Mouse (Mus musculus) bone marrow macrophage, adult 2 months (primary cell): ENCODE measurements around the gene Spr.

Source experiments
- CTCF ChIP-seq: IDR thresholded peaks from 2 replicates; pipeline ENCODE4 v1.5.1; 2012; ENCODE audit warnings: low read depth, mild to moderate bottlenecking, low read length, moderate library complexity
- POLR2A ChIP-seq: IDR thresholded peaks from 2 replicates; pipeline ENCODE4 v1.6.1; 2012; ENCODE audit warnings: mild to moderate bottlenecking, low read depth, low read length, borderline replicate concordance

DNA sequence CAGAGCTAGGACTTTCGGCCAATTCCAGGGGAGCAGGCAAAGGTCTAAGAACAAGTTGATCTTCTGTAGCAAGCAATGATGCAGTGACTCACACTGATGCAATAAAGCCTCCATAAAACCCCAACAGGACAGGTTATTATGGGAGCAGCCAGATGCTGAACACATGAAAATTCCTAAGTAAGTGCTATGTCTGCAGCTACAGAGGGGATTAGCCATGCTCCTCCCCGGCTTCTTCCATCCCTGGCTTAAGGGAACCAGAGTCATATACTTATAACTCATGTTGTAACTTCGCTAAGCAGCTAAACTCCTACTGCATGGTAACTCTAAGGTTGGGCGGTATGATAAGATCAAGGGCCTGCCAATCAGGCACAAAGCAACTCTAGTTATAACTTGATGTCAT lies 50.1 kb downstream of the Spr start:
- TF ChIP-seq CTCF (no peak), POLR2A (no peak)
